In genomic region chr7:80835984-80836652, GRCm38 (mm10) we compare ENCODE assay signal across 29 mouse cellular contexts. TPM values are rescaled to one million over a fixed set of nuclear protein-coding genes. Genes with fewer than 3 reads are reported as not detected.
DNase-seq lines count a peak whose midpoint lies in the region; ATAC-seq and TF ChIP-seq lines count a peak whose summit lies in the region.
"Had no signal": no experiment of that assay in that cellular context is flagged by ENCODE, and none has a peak within 500 bp of the region (broad histone marks: within the 10 kb centered on the region; RNA-seq: fewer than 3 reads in every experiment).

No protein-coding gene starts in this region.

- H3K79me2 ChIP-seq in C2C12 (ENCODE audit: control insufficient read depth, insufficient read depth) = peaks cover 17% of the 10 kb centered on the region

- no peak overlapping the region for H3ac ChIP-seq in C2C12 (ENCODE audit: control insufficient read depth, insufficient read length, low read depth)

- no peak overlapping the region for H3K27ac ChIP-seq in embryonic facial prominence, embryonic 14.5 days (replicated peaks; ENCODE audit: low read depth, low read length)
- H3K27ac ChIP-seq in embryonic facial prominence, embryonic 10.5 days (replicated peaks) = no peak overlapping the region
- 0 out of 2 replicates have a peak overlapping the region, but pooled peaks have one; percentile 19 for H3K27ac ChIP-seq in lung, embryonic 14.5 days (ENCODE audit: low read depth)
- H3K27ac ChIP-seq in embryonic fibroblast, embryonic 13.5 days (ENCODE audit: insufficient read depth, low read length) = peak overlapping the region; percentile 91
- H3K27ac ChIP-seq in hindbrain, postnatal 0 days = no peak overlapping the region
- H3K27ac ChIP-seq: embryonic facial prominence, embryonic 15.5 days; forebrain, embryonic 10.5 days; heart, embryonic 15.5 days; hindbrain, embryonic 10.5 days; limb, embryonic 13.5 days; liver, embryonic 14.5 days; neural tube, embryonic 13.5 days had no signal

- no peaks in the 10 kb centered on the region for H3K27me3 ChIP-seq in embryonic facial prominence, embryonic 14.5 days (replicated peaks; ENCODE audit: control insufficient read depth, insufficient read depth, low read length)
- peaks cover 9% of the 10 kb centered on the region for H3K27me3 ChIP-seq in embryonic facial prominence, embryonic 10.5 days (replicated peaks; ENCODE audit: low read depth, poor library complexity, severe bottlenecking)
- no peaks in the 10 kb centered on the region for H3K27me3 ChIP-seq in lung, embryonic 14.5 days (ENCODE audit: insufficient read depth, low read length)
- H3K27me3 ChIP-seq in C2C12 (ENCODE audit: control insufficient read depth, insufficient read depth, insufficient read length) = no peaks in the 10 kb centered on the region
- no peaks in the 10 kb centered on the region for H3K27me3 ChIP-seq in hindbrain, postnatal 0 days (ENCODE audit: insufficient read depth, low read length)
- H3K27me3 ChIP-seq: embryonic facial prominence, embryonic 15.5 days; heart, embryonic 15.5 days; limb, embryonic 13.5 days; neural tube, embryonic 13.5 days had no signal

- H3K36me3 ChIP-seq in embryonic facial prominence, embryonic 14.5 days (ENCODE audit: control insufficient read depth, insufficient read depth, low read length) = no peaks in the 10 kb centered on the region
- no peaks in the 10 kb centered on the region for H3K36me3 ChIP-seq in embryonic facial prominence, embryonic 10.5 days (replicated peaks)
- H3K36me3 ChIP-seq in lung, embryonic 14.5 days (ENCODE audit: insufficient read depth) = no peaks in the 10 kb centered on the region
- H3K36me3 ChIP-seq in C2C12 (ENCODE audit: control insufficient read depth, insufficient read depth) = no peaks in the 10 kb centered on the region
- H3K36me3 ChIP-seq in hindbrain, postnatal 0 days (ENCODE audit: insufficient read depth, low read length) = no peaks in the 10 kb centered on the region
- H3K36me3 ChIP-seq: embryonic facial prominence, embryonic 15.5 days; forebrain, embryonic 10.5 days; G1E; heart, embryonic 15.5 days; hindbrain, embryonic 10.5 days; limb, embryonic 13.5 days; neural tube, embryonic 13.5 days had no signal

- no peak for TF ChIP-seq CTCF in lung, embryonic 14.5 days (IDR thresholded peaks at IDR 0.05; ENCODE audit: low read depth)
- TF ChIP-seq CTCF in lung, adult 2 months (IDR thresholded peaks at IDR 0.05; ENCODE audit: insufficient read depth, low read length) = no peak
- no peak for TF ChIP-seq CTCF in C2C12 (IDR thresholded peaks at IDR 0.05; ENCODE audit: control insufficient read depth, insufficient read depth, insufficient read length)
- TF ChIP-seq CTCF in embryonic fibroblast, embryonic 13.5 days (IDR thresholded peaks at IDR 0.05; ENCODE audit: borderline replicate concordance, insufficient read depth, low read length) = no peak
- TF ChIP-seq CTCF in hindbrain, postnatal 0 days (IDR thresholded peaks at IDR 0.05; ENCODE audit: low read depth) = no peak

- no peaks in the 10 kb centered on the region for H3K9me3 ChIP-seq in embryonic facial prominence, embryonic 14.5 days (ENCODE audit: control insufficient read depth, low read length)
- no peaks in the 10 kb centered on the region for H3K9me3 ChIP-seq in embryonic facial prominence, embryonic 10.5 days
- H3K9me3 ChIP-seq in lung, embryonic 14.5 days (ENCODE audit: low read depth, low read length) = no peaks in the 10 kb centered on the region
- H3K9me3 ChIP-seq in hindbrain, postnatal 0 days (ENCODE audit: low read length) = no peaks in the 10 kb centered on the region
- H3K9me3 ChIP-seq: embryonic facial prominence, embryonic 15.5 days; forebrain, embryonic 10.5 days; G1E; heart, embryonic 15.5 days; hindbrain, embryonic 10.5 days; limb, embryonic 13.5 days; neural tube, embryonic 13.5 days had no signal

- H3K4me3 ChIP-seq in embryonic facial prominence, embryonic 14.5 days (ENCODE audit: low read depth, low read length) = no peak overlapping the region
- no peak overlapping the region for H3K4me3 ChIP-seq in embryonic facial prominence, embryonic 10.5 days
- H3K4me3 ChIP-seq in lung, embryonic 14.5 days (ENCODE audit: low read depth, low read length) = no peak overlapping the region
- no peak overlapping the region for H3K4me3 ChIP-seq in lung, adult 2 months (replicated peaks; ENCODE audit: extremely low read depth, low read depth, low read length)
- H3K4me3 ChIP-seq in C2C12 (ENCODE audit: insufficient read depth, poor library complexity, severe bottlenecking) = no peak overlapping the region
- no peak overlapping the region for H3K4me3 ChIP-seq in embryonic fibroblast, embryonic 13.5 days (ENCODE audit: insufficient read depth, low read length)
- no peak overlapping the region for H3K4me3 ChIP-seq in hindbrain, postnatal 0 days (ENCODE audit: low read length)
- H3K4me3 ChIP-seq: embryonic facial prominence, embryonic 15.5 days; forebrain, embryonic 10.5 days; heart, embryonic 15.5 days; hindbrain, embryonic 10.5 days; limb, embryonic 13.5 days; neural tube, embryonic 13.5 days had no signal

- H3K79me3 ChIP-seq in C2C12 (ENCODE audit: low read depth) = peaks cover 6% of the 10 kb centered on the region

- peak; percentile 71 for DNase-seq in embryonic facial prominence, embryonic 14.5 days (ENCODE audit: low spot score)
- no peak for DNase-seq in embryonic facial prominence, embryonic 10.5 days (ENCODE audit: low spot score)
- DNase-seq in lung, embryonic 14.5 days = no peak
- no peak for DNase-seq in lung, adult 2 months
- no peak for DNase-seq in hindbrain, postnatal 0 days (ENCODE audit: low spot score)
- DNase-seq in kidney, postnatal 10 days = no peak
- DNase-seq: adrenal gland, adult 8-10 months; cerebellum, adult 8-10 months; cerebellum, postnatal 36 days; embryo, embryonic 11 days; forebrain, postnatal 0 days; gastrocnemius, postnatal 36 days; kidney, postnatal 36 days; layer of hippocampus, postnatal 36 days; lung, postnatal 36 days; midbrain, embryonic 14.5 days had no signal

- H3K4me1 ChIP-seq in embryonic facial prominence, embryonic 14.5 days (ENCODE audit: control insufficient read depth, insufficient read depth, low read length) = peaks cover 8% of the 10 kb centered on the region; the same call in 1 of the 2 replicates
- peaks cover 20% of the 10 kb centered on the region for H3K4me1 ChIP-seq in embryonic facial prominence, embryonic 10.5 days
- H3K4me1 ChIP-seq in lung, embryonic 14.5 days (ENCODE audit: insufficient read depth) = peaks cover 9% of the 10 kb centered on the region; the same call in 1 of the 2 replicates
- H3K4me1 ChIP-seq in lung, adult 2 months (ENCODE audit: control insufficient read depth, insufficient read depth, low read length) = peaks cover 2% of the 10 kb centered on the region; the same call in 1 of the 2 replicates
- peaks cover 27% of the 10 kb centered on the region for H3K4me1 ChIP-seq in embryonic fibroblast, embryonic 13.5 days (ENCODE audit: control insufficient read depth, insufficient read depth, low read length)
- H3K4me1 ChIP-seq in hindbrain, postnatal 0 days (ENCODE audit: insufficient read depth, low read length) = no peaks in the 10 kb centered on the region

- no peak for TF ChIP-seq POLR2A in lung, adult 2 months (IDR thresholded peaks at IDR 0.05; ENCODE audit: borderline replicate concordance, extremely low read depth, low read depth, low read length)
- no peak for TF ChIP-seq POLR2A in embryonic fibroblast, embryonic 13.5 days (IDR thresholded peaks at IDR 0.05; ENCODE audit: low read depth, low read length)

- no peak overlapping the region for H3K4me2 ChIP-seq in embryonic facial prominence, embryonic 14.5 days (ENCODE audit: low read depth, low read length)
- no peak overlapping the region for H3K4me2 ChIP-seq in lung, embryonic 14.5 days
- H3K4me2 ChIP-seq in hindbrain, postnatal 0 days (ENCODE audit: low read depth, low read length) = no peak overlapping the region
- H3K4me2 ChIP-seq: embryonic facial prominence, embryonic 15.5 days; heart, embryonic 15.5 days; limb, embryonic 13.5 days; neural tube, embryonic 13.5 days had no signal

- no peak overlapping the region for H3K9ac ChIP-seq in embryonic facial prominence, embryonic 14.5 days (ENCODE audit: low read depth, low read length)
- no peak overlapping the region for H3K9ac ChIP-seq in lung, embryonic 14.5 days
- H3K9ac ChIP-seq in hindbrain, postnatal 0 days (replicated peaks; ENCODE audit: low read length) = no peak overlapping the region
- H3K9ac ChIP-seq: embryonic facial prominence, embryonic 15.5 days; forebrain, postnatal 0 days; heart, embryonic 15.5 days; limb, embryonic 13.5 days; liver, embryonic 14.5 days; neural tube, embryonic 13.5 days had no signal

- no peak for ATAC-seq in embryonic facial prominence, embryonic 14.5 days (ENCODE audit: low read depth)
- ATAC-seq in lung, embryonic 14.5 days (ENCODE audit: insufficient read depth) = no peak
- no peak for ATAC-seq in hindbrain, postnatal 0 days
- ATAC-seq: activated CD4-positive, CD25-positive, alpha-beta regulatory T cell, adult 4 months; forebrain, postnatal 0 days; hindbrain, embryonic 16.5 days; intestine, embryonic 16.5 days had no signal

- 43% methylated on average over 4 of the region's 4 CpGs for WGBS in embryonic facial prominence, embryonic 14.5 days
- 66% methylated on average over 4 of the region's 4 CpGs for WGBS in embryonic facial prominence, embryonic 10.5 days
- WGBS in lung, embryonic 14.5 days = 55% methylated on average over 4 of the region's 4 CpGs
- WGBS in lung, adult 2 months = 74% methylated on average over 4 of the region's 4 CpGs
- 72% methylated on average over 4 of the region's 4 CpGs for WGBS in hindbrain, postnatal 0 days

RNA-seq across cellular contexts. Expression of gene Iqgap1, which starts 10.3 kb away (rescaled TPM):
- polyA plus RNA-seq in embryonic facial prominence, embryonic 14.5 days (2014; fragmentation: Nextera tagmentation; extraction: Ambion mirVana) = 68.6 and 73.7 TPM in 2 replicates
- 29.2 and 29.3 TPM in 2 replicates for polyA plus RNA-seq in embryonic facial prominence, embryonic 10.5 days (2016; fragmentation: Nextera tagmentation; extraction: Ambion mirVana)
- 92.3 and 95.2 TPM in 2 replicates for polyA plus RNA-seq in lung, embryonic 14.5 days (2014; fragmentation: Nextera tagmentation; extraction: Ambion mirVana)
- polyA plus RNA-seq in lung, adult 2 months (2012; rRNA removed) = 118 and 135 TPM in 2 replicates
- 82.7 TPM for polyA plus RNA-seq in C2C12 (2012; fragmentation: generic; extraction: Trizol)
- polyA plus RNA-seq in embryonic fibroblast, embryonic 13.5 days (2011; ENCODE audit: insufficient read length, low read depth, missing spikeins) = 206 and 311 TPM in 2 replicates
- total RNA-seq in hindbrain, postnatal 0 days (2014; rRNA removed) = 23.5 and 29.4 TPM in 2 replicates
- polyA plus RNA-seq in hindbrain, postnatal 0 days (2015; fragmentation: Nextera tagmentation; extraction: Ambion mirVana) = 15.7 and 16.6 TPM in 2 replicates

RNA-seq across cellular contexts. Expression of gene Zscan2, which starts 24.6 kb away (rescaled TPM):
- 1.8 and 2.1 TPM in 2 replicates for polyA plus RNA-seq in embryonic facial prominence, embryonic 14.5 days (2014; fragmentation: Nextera tagmentation; extraction: Ambion mirVana)
- polyA plus RNA-seq in embryonic facial prominence, embryonic 10.5 days (2016; fragmentation: Nextera tagmentation; extraction: Ambion mirVana) = 3.0 and 3.5 TPM in 2 replicates
- polyA plus RNA-seq in lung, embryonic 14.5 days (2014; fragmentation: Nextera tagmentation; extraction: Ambion mirVana) = 2.2 and 3.2 TPM in 2 replicates
- polyA plus RNA-seq in lung, adult 2 months (2012; rRNA removed) = 5.5 and 6.2 TPM in 2 replicates
- 4.6 TPM for polyA plus RNA-seq in C2C12 (2012; fragmentation: generic; extraction: Trizol)
- 2.7 and 5.1 TPM in 2 replicates for polyA plus RNA-seq in embryonic fibroblast, embryonic 13.5 days (2011; ENCODE audit: insufficient read length, low read depth, missing spikeins)
- total RNA-seq in hindbrain, postnatal 0 days (2014; rRNA removed) = 19.9 and 22.2 TPM in 2 replicates
- 2.2 and 2.5 TPM in 2 replicates for polyA plus RNA-seq in hindbrain, postnatal 0 days (2015; fragmentation: Nextera tagmentation; extraction: Ambion mirVana)

Comparison
In these comparisons a context has a peak if more than half of its experiments do, and no peak if none do; other contexts are left out.
1. H3K27ac ChIP-seq: peak in lung, embryonic 14.5 days (single experiment) and embryonic fibroblast, embryonic 13.5 days (single experiment); none in embryonic facial prominence, embryonic 14.5 days (single experiment), embryonic facial prominence, embryonic 10.5 days (single experiment) and hindbrain, postnatal 0 days (single experiment).